Mouse (Mus musculus) Patski (cell line): Measurements from ENCODE around the gene Foxo1. TPM values are rescaled to one million over a fixed set of nuclear protein-coding genes. Genes with fewer than 3 reads are reported as not detected.

ENCODE experiments used
- ATAC-seq: fragments of 100-300 bp; one replicate; pipeline ENCODE4 v1.8.0; 2021
- CTCF ChIA-PET: fragments of 350-600 bp; sonication (Branson Sonifier 250); formaldehyde crosslinking; loops from one replicate; lab custom pipeline; 2022; ENCODE audit warnings: inconsistent platforms; lab: Charles Lee
- POLR2A ChIA-PET: fragments of 350-600 bp; sonication (Branson Sonifier 250); formaldehyde crosslinking; loops from one replicate; lab custom pipeline; 2022; ENCODE audit warnings: antibody characterized with exemption, inconsistent platforms; lab: Charles Lee
- DNase-seq: peaks from one replicate; pipeline ENCODE4 v3.0.0-alpha.2; 2011; ENCODE audit warnings: low read depth, low spot score
- H3K27me3 ChIP-seq: fragments of 371-371 bp; one replicate; pipeline ENCODE4 v1.5.1; 2021
- CTCF ChIP-seq: fragments of 100-300 bp; IDR thresholded peaks from one replicate; pipeline ENCODE4 v1.5.1; 2021
- in situ Hi-C: fragments of 300-500 bp; cut with MboI; formaldehyde crosslinking; loops from 3 replicates; pipeline ENCODE4 v1.11.1; 2018; ENCODE audit warnings: low pct_unique_long_range_greater_than_20kb, mixed read lengths
- polyA plus RNA-seq: library from polyadenylated mRNA; unstranded; gene quantifications from one replicate; pipeline ENCODE4 v1.2.3, GENCODE M21; 2021

Gene Foxo1
- polyA plus RNA-seq, 1 experiment from 2014 or later = 15.5 TPM

DNA sequence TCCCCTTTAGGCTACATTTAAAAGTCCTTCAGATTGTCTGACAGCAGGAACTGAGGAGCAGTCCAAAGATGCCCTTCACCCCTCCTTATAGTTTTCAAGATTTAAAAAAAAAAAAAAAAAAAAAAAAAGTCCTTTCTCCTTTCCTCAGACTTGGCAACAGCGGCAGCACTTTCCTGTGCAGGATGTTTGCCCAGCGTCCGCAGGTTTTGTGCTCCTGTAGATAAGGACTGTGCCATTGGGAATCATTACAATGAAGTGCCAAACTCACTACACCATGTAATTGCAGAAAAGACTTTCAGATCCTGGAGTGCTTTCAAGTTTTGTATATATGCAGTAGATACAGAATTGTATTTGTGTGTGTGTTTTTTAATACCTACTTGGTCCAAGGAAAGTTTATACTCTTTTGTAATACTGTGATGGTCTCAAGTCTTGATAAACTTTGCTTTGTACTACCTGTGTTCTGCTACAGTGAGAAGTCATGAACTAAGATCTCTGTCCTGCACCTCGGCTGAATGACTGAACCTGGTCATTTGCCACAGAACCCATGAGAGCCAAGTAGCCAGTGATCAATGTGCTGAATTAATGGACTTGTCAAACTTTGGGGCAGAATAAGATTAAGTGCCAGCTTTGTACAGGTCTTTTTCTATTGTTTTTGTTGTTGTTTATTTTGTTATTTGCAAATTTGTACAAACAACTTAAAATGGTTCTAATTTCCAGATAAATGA lies 79.0 kb downstream of the Foxo1 start:
- ChIA-PET CTCF (interaction anchor here (1.2 to 1.4 kb wide), 2 partner anchors 29 to 64 kb away, joined by 3 to 4 read pairs; no protein-coding TSS in a partner anchor), POLR2A (interaction anchor here (1.0 kb wide), 1 partner anchor 19 kb away, joined by 5 read pairs; no protein-coding TSS in a partner anchor)
- TF ChIP-seq CTCF = no peak
- no peaks in the 10 kb centered on the region for H3K27me3 ChIP-seq
- in situ Hi-C loops = no loop called here
- ATAC-seq (no peak), DNase-seq (no peak)

DNA sequence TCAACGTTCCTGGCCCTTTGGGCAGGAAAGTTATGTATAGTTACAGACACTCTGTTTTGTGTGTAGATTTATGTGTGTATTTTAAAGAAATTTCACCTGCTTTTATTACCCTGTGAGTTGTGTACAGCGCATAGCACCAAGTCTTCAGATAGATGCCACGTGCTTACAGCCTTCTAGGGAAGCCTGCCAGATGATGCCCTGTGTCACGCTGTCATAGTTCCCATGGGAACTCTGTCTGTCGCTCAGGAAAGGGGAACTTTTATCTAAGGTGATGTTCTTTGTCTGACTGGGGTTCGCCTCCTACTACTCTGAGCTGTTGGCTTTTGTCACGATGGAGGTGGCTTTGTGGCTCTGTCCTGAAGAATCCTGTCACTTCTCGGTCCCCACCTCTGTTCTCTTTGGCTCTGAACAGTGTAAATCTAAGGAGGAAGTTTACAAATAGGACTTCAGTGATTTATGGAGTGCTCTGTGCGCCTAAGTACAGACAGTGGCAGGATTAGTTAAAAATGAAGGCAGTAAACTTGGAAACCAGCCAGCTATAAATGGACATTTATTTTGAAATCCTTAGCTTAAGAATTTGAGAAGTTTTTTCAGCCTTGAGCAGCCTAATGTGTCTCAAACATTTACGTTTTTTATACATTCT lies 80.0 kb downstream of the Foxo1 start:
- CTCF ChIA-PET = interaction anchor here (0.6 kb wide), 1 partner anchor 262 kb away, joined by 3 read pairs; no protein-coding TSS in a partner anchor
- in situ Hi-C loops = no loop called here
- DNase-seq = no peak
- no peak for ATAC-seq
- no peak for TF ChIP-seq CTCF
- POLR2A ChIA-PET = interaction anchor here (0.9 to 1.8 kb wide), 2 partner anchors 9 to 48 kb away, joined by 3 read pairs; no protein-coding TSS in a partner anchor
- H3K27me3 ChIP-seq = no peaks in the 10 kb centered on the region

DNA sequence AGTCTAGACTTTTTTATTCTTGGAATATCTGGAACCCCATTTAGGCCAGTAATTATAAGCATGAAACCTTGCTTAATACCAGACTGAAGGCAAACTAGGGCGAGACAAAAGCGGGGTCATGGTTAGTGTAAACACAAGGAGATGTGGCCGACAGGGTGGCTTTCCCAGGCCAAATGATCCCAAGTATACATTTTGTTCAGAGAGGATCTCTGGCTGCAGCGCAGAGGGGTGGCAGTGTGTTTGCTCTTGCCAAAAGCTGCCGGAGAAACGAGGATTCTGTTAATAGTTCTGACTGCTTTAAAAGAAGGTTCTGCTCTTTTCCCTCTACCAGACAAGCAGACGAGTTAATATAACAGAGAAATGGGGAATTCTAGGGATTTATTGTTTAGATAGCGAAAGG lies 82.5 kb downstream of the Foxo1 start:
- TF ChIP-seq CTCF = no peak
- DNase-seq (no peak), ATAC-seq (no peak)
- ChIA-PET POLR2A (no interaction called here), CTCF (interaction anchor here (0.8 to 1.4 kb wide), 2 partner anchors 11 to 19 kb away, joined by 3 read pairs; no protein-coding TSS in a partner anchor)
- no peaks in the 10 kb centered on the region for H3K27me3 ChIP-seq
- in situ Hi-C loops = no loop called here

DNA sequence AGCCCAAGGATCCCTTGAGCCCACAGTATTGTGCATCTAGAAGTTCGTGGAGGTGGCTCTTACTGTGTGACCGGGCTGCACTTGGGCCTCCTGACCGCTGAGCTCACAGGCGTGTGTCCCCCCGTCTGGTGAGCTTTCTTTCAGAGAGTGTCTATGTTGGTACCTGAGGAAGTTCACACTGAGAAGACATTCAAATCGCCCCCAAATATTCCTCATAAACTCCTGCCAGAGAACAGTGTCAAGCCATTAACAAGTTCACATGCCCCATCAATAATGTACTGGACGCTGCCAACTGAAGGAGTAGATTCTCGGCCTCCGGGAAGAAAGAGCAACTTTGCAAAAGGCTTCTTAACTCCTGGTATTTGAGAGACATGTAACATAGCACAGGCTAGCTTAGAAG lies 83.8 kb downstream of the Foxo1 start:
- in situ Hi-C loops = no loop called here
- CTCF ChIA-PET = interaction anchor here (1.4 to 2.1 kb wide), 2 partner anchors 10 to 17 kb away, joined by 3 to 7 read pairs; no protein-coding TSS in a partner anchor

DNA sequence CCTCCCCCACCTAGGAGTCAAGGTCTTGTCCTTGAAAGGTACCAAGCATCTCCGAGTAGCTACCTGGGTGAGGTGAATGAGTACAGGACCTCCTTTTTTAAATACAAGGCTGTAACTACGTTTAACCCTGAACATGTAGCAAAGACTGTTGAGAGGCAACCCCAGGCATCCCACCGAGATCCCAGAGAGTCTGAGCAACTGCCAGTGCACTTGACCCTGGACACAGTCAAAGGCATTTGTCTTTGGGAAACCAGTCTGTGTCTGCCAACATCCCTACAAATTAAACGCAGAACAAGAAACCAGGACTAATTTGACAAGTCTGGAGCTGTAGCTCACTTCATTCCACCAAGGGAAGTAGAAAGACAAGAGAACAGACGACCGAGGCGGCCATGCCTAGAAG lies 86.1 kb downstream of the Foxo1 start:
- ChIA-PET CTCF (interaction anchor here (1.0 to 2.5 kb wide), 3 partner anchors 10 to 13 kb away, joined by 3 to 8 read pairs (median 7); no protein-coding TSS in a partner anchor), POLR2A (no interaction called here)
- no peaks in the 10 kb centered on the region for H3K27me3 ChIP-seq
- no peak for TF ChIP-seq CTCF
- in situ Hi-C loops = no loop called here
- no peak for DNase-seq
- ATAC-seq = no peak

More for the DNA sequence above, 83.8 kb downstream of the Foxo1 start:
- DNase-seq = no peak
- ATAC-seq = no peak
- TF ChIP-seq CTCF = no peak
- POLR2A ChIA-PET = no interaction called here
- no peaks in the 10 kb centered on the region for H3K27me3 ChIP-seq

DNA sequence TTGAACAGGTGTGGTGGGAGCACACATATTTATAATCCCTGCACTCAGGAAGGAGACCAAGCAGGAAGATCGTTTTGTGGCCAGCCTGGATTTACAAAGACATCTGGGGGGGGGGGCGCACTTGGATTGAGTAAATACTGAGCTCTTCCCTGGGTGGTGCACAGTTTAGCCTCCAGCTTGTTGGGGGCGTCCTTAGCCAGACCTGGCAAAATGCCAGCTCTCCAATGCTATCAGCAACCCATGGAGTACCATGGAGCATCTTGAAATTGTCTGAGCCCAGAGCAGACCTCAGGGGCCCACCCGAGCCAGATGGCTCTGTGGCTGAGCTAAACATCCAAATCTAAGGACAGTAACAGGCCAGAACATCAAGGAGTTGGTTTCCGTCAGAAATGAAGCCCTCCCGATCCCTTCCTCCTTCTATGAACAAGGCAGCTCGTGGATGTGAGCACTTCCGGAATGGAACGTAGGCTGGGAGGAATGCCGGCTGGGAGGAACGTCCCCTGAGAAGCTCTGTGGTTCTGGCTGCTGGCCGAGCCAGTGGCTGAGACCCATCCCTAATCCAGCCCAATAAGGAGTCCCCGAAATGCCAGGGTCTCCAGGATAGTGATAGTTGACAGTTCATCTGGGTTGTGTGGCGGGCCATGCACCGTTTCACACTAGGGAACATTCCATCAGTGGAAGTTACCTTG lies 89.3 kb downstream of the Foxo1 start:
- CTCF ChIA-PET = interaction anchor here (0.9 to 1.6 kb wide), 2 partner anchors 34 to 401 kb away, joined by 3 read pairs; no protein-coding TSS in a partner anchor
- no peak for DNase-seq

DNA sequence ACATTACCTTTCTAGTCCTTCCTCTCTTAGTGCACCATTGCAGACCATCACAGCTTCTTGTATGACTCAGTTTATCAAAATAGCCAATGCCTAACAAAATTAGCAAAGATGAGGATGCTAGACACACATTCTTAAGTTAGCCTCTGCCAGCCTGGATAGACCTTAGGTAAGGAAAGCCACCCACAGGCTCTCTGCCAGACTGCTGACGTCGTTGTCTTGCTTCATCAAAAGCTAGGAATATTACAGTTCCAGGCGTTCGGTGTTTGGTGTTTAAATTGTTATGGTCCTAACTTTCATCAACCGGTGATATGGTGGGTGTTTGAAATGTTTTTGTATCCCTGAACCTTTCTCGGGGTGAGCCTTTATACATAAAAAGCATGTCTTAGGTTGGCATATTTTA lies 96.4 kb downstream of the Foxo1 start:
- ChIA-PET POLR2A (interaction anchor here (0.6 kb wide), 1 partner anchor 100 kb away, joined by 4 read pairs; no protein-coding TSS in a partner anchor), CTCF (interaction anchor here (1.5 to 2.1 kb wide), 2 partner anchors 11 to 25 kb away, joined by 6 to 7 read pairs; no protein-coding TSS in a partner anchor)
- in situ Hi-C loops = no loop called here
- TF ChIP-seq CTCF = no peak
- DNase-seq = no peak
- H3K27me3 ChIP-seq = no peaks in the 10 kb centered on the region
- ATAC-seq = no peak

More for the DNA sequence above, 89.3 kb downstream of the Foxo1 start:
- ATAC-seq = no peak
- no peaks in the 10 kb centered on the region for H3K27me3 ChIP-seq
- TF ChIP-seq CTCF = no peak
- in situ Hi-C loops = no loop called here
- POLR2A ChIA-PET = interaction anchor here (0.6 to 0.9 kb wide), 2 partner anchors 9 to 137 kb away, joined by 3 to 4 read pairs; no protein-coding TSS in a partner anchor

DNA sequence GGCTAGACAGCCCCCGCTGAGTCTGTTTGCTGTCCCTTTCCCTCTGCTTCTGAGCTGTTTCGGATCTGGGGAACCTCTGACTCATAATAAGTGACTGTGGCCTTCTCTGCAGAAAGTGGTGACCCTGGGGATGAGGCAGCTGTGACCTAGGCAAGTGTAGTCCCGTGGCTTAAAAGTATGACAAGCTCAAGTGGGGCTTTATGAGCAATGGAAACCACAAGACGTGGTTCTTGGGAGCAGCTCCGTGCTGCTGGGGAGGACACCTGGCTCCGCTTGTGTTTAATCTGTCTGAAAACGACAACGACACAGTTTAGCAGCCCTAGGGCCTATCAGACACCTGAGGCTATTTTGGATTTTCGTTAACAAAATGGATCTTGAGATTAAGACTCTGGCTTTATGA lies 101.1 kb downstream of the Foxo1 start:
- in situ Hi-C loops = no loop called here
- no peak for DNase-seq
- H3K27me3 ChIP-seq = no peaks in the 10 kb centered on the region
- no peak for ATAC-seq
- no peak for TF ChIP-seq CTCF
- POLR2A ChIA-PET = no interaction called here
- CTCF ChIA-PET = interaction anchor here (0.7 to 1.4 kb wide), 2 partner anchors 18 to 85 kb away, joined by 3 read pairs; no protein-coding TSS in a partner anchor

DNA sequence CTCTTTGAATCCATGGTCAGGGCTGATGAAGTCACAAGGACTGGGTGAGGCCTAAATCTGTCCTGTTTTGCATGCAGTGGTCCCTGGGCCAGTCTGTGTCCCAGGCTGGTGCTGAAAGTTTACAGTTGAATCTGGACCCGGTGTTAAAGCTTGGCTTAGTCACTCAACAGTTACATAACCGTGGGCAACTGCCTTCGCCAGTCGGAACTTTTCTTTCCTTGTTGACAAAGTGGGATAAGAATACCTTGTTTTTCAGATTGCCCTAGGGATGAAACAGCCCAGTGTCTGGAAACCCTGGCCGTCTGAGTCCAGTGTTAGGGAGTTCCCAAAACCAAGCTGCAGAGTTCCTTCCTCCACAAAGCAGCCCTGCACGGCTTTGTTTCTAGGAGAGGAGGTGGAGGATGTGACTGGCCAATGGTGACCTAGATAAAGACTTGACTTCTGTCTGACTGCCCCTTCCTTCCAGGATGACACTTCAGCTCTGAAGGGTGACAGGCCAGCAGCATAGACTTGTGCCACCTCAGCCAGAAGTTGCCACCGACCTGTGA lies 101.8 kb downstream of the Foxo1 start:
- H3K27me3 ChIP-seq = no peaks in the 10 kb centered on the region
- DNase-seq (no peak), ATAC-seq (no peak)
- in situ Hi-C loops = no loop called here
- CTCF ChIA-PET = interaction anchor here (0.7 to 1.4 kb wide), 2 partner anchors 19 to 86 kb away, joined by 3 read pairs; no protein-coding TSS in a partner anchor
- POLR2A ChIA-PET = no interaction called here
- TF ChIP-seq CTCF = no peak

DNA sequence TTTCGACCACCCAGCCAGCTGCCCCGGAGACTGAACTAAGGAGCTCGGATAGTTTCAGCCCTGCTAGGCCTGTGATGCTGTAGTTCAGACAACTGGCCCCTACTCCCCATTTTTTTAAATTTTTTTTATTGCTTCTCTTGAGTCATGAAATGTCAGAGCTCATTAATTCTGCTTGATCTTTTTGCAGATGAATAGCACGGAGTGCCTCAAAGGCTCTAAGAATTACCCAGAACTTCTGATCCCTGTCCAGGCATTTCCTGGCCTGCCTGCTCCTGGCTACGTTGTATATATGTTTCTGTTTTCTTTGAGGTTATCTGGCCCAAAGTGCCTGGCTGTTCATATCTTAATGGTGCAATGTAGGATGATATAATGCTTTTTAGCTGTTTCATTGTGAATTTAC lies 108.8 kb downstream of the Foxo1 start:
- POLR2A ChIA-PET = interaction anchor here (1.0 to 1.3 kb wide), 3 partner anchors 9 to 34 kb away, joined by 3 read pairs; no protein-coding TSS in a partner anchor
- TF ChIP-seq CTCF = no peak

More for the DNA sequence above, 108.8 kb downstream of the Foxo1 start:
- peak; percentile 86 for ATAC-seq
- H3K27me3 ChIP-seq = no peaks in the 10 kb centered on the region
- in situ Hi-C loops = no loop called here
- peak; percentile 80 for DNase-seq
- CTCF ChIA-PET = interaction anchor here (1.3 to 1.4 kb wide), 2 partner anchors 31 to 467 kb away, joined by 3 to 4 read pairs; no protein-coding TSS in a partner anchor
